Mouse (Mus musculus) spleen, adult 2 months (tissue): ENCODE data around the gene Fen1. TPM values are rescaled to one million over a fixed set of nuclear protein-coding genes. Genes with fewer than 3 reads are reported as not detected.
A peak's percentile ranks its signal among the peaks of the same experiment; 100 is the strongest.

Source experiments
- DNase-seq, 2 experiments: peaks; one replicate each; pipeline versions ENCODE4 v3.0.0 to v3.0.0-alpha.2; 2012 to 2021; ENCODE audit warnings: low spot score in 2 of 2, low read depth in 1 of 2
- H3K27ac ChIP-seq: fragments of 200-500 bp; 2 replicates; pipeline ENCODE4 v1.5.1; 2012; ENCODE audit warnings: low read length, inconsistent platforms; ENCODE audit not compliant: insufficient read depth
- H3K27me3 ChIP-seq: fragments of 200-500 bp; 2 replicates; pipeline ENCODE4 v1.6.1; 2012; ENCODE audit warnings: mild to moderate bottlenecking, moderate library complexity, low read length, inconsistent platforms; ENCODE audit not compliant: control insufficient read depth, insufficient read depth
- H3K36me3 ChIP-seq: fragments of 200-500 bp; 2 replicates; pipeline ENCODE4 v1.6.1; 2012; ENCODE audit warnings: mild to moderate bottlenecking, low read length, inconsistent platforms; ENCODE audit not compliant: control insufficient read depth, insufficient read depth
- H3K4me1 ChIP-seq: fragments of 200-500 bp; 2 replicates; pipeline ENCODE4 v1.6.1; 2011; ENCODE audit warnings: inconsistent platforms; ENCODE audit not compliant: control insufficient read depth, insufficient read depth, insufficient read length
- H3K4me3 ChIP-seq: fragments of 200-500 bp; 2 replicates; pipeline ENCODE4 v1.5.1; 2011; ENCODE audit warnings: mild to moderate bottlenecking, inconsistent platforms; ENCODE audit not compliant: insufficient read depth, insufficient read length; ENCODE audit errors: extremely low read depth
- CTCF ChIP-seq: fragments of 200-500 bp; IDR thresholded peaks from 2 replicates; pipeline ENCODE4 v1.5.1; 2011; ENCODE audit warnings: mild to moderate bottlenecking, inconsistent platforms; ENCODE audit not compliant: insufficient read depth, insufficient read length, insufficient replicate concordance; ENCODE audit errors: extremely low read depth
- POLR2A ChIP-seq: fragments of 200-500 bp; IDR thresholded peaks from 2 replicates; pipeline ENCODE4 v1.6.1; 2011; ENCODE audit warnings: low read depth, low read length, inconsistent platforms
- WGBS: fragments of 180-500 bp; shearing (Covaris S2); methylation state at CpG from one replicate; pipeline ENCODE4 v1.1.7; 2018; 5-methylcytosine and 5-hydroxymethylcytosine counted together
- polyA plus RNA-seq: library from polyadenylated mRNA; depleted of rRNA; stranded (reverse); fragments of >200 nt; gene quantifications from 2 replicates; pipeline ENCODE4 v1.2.3, GENCODE M21; 2012

The Fen1 gene
- polyA plus RNA-seq, 1 experiment: 16.0 TPM

- Histone ChIP-seq H3K4me3 (no peak overlapping the region), H3K27me3 (no peaks in the 10 kb centered on the region), H3K4me1 (no peaks in the 10 kb centered on the region), H3K36me3 (no peaks in the 10 kb centered on the region; the same call in 1 of the 2 replicates), H3K27ac (no peak overlapping the region)
- no peak for DNase-seq
- TF ChIP-seq CTCF (no peak), POLR2A (no peak)
- WGBS: 95% methylated on average over 8 of the region's 8 CpGs
Observed at GRCm38 (mm10) chr19:10189940-10190339, 14.0 kb downstream of the Fen1 start.

DNA sequence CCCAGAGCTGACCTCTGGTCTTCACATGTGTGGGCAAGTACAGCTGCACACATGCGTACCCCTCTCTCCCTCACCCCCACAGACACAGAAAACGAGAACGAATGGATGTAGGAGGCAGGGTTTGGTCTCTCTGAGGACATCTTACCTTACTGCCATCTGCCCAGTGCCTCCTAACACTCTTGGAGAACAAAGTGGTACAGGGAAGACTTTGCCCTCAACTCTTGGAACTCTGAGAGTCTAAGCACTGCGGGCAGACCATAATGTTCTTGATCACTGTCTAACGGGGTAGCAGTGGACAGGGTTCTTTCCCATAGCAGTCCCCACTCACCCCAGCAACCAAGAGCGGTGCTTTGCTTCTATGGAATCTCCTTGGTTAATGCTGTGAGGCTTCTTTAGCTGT lies 14.9 kb downstream of the Fen1 start:
- 96% methylated on average over 6 of the region's 6 CpGs for WGBS
- Histone ChIP-seq H3K4me3 (no peak overlapping the region), H3K4me1 (no peaks in the 10 kb centered on the region), H3K36me3 (no peaks in the 10 kb centered on the region; the same call in 1 of the 2 replicates), H3K27ac (no peak overlapping the region), H3K27me3 (no peaks in the 10 kb centered on the region)
- no peak for TF ChIP-seq CTCF
- no peak for TF ChIP-seq POLR2A
- DNase-seq: no peak

- no peak for DNase-seq
- WGBS: 90% methylated on average over 10 of the region's 10 CpGs
- Histone ChIP-seq H3K27me3 (no peaks in the 10 kb centered on the region), H3K4me1 (no peaks in the 10 kb centered on the region; the same call in 1 of the 2 replicates), H3K4me3 (no peak overlapping the region), H3K27ac (no peak overlapping the region), H3K36me3 (no peaks in the 10 kb centered on the region; the same call in 1 of the 2 replicates)
- TF ChIP-seq CTCF (no peak), POLR2A (no peak)
Observed at GRCm38 (mm10) chr19:10188281-10188811, 15.6 kb downstream of the Fen1 start.

- TF ChIP-seq CTCF: no peak
- TF ChIP-seq POLR2A: no peak
- H3K27ac ChIP-seq: no peak overlapping the region
- no peaks in the 10 kb centered on the region; the same call in 1 of the 2 replicates for H3K36me3 ChIP-seq
- no peaks in the 10 kb centered on the region for H3K27me3 ChIP-seq
- WGBS: 97% methylated on average over 8 of the region's 8 CpGs
- H3K4me1 ChIP-seq: no peaks in the 10 kb centered on the region; the same call in 1 of the 2 replicates
- no peak for DNase-seq
- no peak overlapping the region for H3K4me3 ChIP-seq
Observed at GRCm38 (mm10) chr19:10186569-10186968, 17.4 kb downstream of the Fen1 start.

- 95% methylated on average over 3 of the region's 3 CpGs for WGBS
- no peaks in the 10 kb centered on the region for H3K27me3 ChIP-seq
- TF ChIP-seq CTCF (no peak), POLR2A (no peak)
- H3K4me3 ChIP-seq: no peak overlapping the region
- no peak overlapping the region for H3K27ac ChIP-seq
- no peaks in the 10 kb centered on the region; the same call in 1 of the 2 replicates for H3K36me3 ChIP-seq
- no peaks in the 10 kb centered on the region; the same call in 1 of the 2 replicates for H3K4me1 ChIP-seq
- no peak for DNase-seq
Observed at GRCm38 (mm10) chr19:10185876-10186275, 18.1 kb downstream of the Fen1 start.

DNA sequence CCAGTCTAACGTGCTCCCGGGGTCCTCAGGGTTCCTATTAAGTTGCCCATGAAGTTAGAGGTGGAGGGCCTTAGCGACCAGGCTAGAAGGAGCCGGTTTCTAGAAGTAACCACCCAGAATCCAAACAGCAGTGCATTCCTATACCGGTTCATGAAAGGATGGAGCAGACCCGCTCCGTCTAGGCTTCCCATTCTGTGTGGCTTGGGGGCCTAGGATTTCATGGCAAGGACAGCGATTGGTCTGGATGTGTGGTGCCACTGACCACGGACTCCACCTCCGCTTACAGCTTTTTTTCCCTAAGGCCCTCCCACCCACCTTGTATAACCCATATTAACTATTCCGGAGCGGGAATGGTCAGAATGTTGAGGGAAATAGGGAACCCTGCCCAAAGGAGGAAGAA lies 19.9 kb downstream of the Fen1 start:
- no peaks in the 10 kb centered on the region; the same call in 1 of the 2 replicates for H3K4me1 ChIP-seq
- no peak overlapping the region for H3K27ac ChIP-seq
- H3K27me3 ChIP-seq: no peaks in the 10 kb centered on the region
- no peak overlapping the region for H3K4me3 ChIP-seq
- no peak for DNase-seq
- H3K36me3 ChIP-seq: no peaks in the 10 kb centered on the region
- TF ChIP-seq POLR2A (no peak), CTCF (no peak)
- WGBS: 70% methylated on average over 12 of the region's 12 CpGs

GRCm38 (mm10) chr19:10183299-10183983 lies 20.5 kb downstream of the Fen1 start:
- WGBS: 5% methylated on average over 35 of the region's 35 CpGs
- H3K4me3 ChIP-seq: peak overlapping the region; percentile 72
- no peaks in the 10 kb centered on the region for H3K27me3 ChIP-seq
- no peaks in the 10 kb centered on the region for H3K36me3 ChIP-seq
- TF ChIP-seq POLR2A (no peak), CTCF (no peak)
- no peak for DNase-seq
- H3K4me1 ChIP-seq: no peaks in the 10 kb centered on the region; the same call in 1 of the 2 replicates
- peak overlapping the region; percentile 53 for H3K27ac ChIP-seq
